Mouse (Mus musculus): Measurements from ENCODE around the gene Prnd. TPM values are rescaled to one million over a fixed set of nuclear protein-coding genes. Genes with fewer than 3 reads are reported as not detected.

Gene Prnd
- polyA plus RNA-seq, 1 experiment from 2014 or later, result 11.3 TPM

DNA sequence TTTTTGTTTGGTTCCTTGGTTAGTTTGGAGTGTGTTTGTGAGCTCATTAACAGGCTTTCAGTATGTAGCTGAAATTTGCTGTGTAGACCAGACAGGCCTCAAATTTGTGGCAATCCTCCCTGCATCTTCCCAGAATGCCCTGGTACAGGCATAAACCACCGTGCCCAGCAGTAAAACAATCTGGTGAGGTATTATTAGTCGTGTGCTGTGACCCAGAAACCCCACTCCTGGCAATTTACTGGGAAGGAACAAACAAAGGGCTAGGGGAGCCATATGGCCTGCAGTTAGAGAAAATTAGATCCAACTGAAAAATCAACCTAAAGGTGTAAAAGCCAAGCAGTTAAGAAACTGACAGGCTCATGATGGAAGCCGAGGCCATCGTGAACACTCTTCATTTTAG, 39.3 kb upstream of the Prnd start:
- Histone ChIP-seq H3K4me3 (peak overlapping the region; percentile 88), H3K27me3 (no peaks in the 10 kb centered on the region), H3K27ac (replicated peaks) (peak overlapping the region; percentile 98; the same call in 1 of the 2 replicates), H3K4me1 (replicated peaks) (peaks cover 32% of the 10 kb centered on the region), H3K9ac (peak overlapping the region; percentile 97), H3K4me2 (peak overlapping the region; percentile 63), H3K9me3 (no peaks in the 10 kb centered on the region), H3K36me3 (peaks cover 10% of the 10 kb centered on the region)
- no peak for ATAC-seq (ENCODE audit: low FRiP score, low read depth)
- WGBS, result 25% methylated on average over 4 of the region's 4 CpGs

GRCm38 (mm10) chr2:131912526-131913258, 38.0 kb upstream of the Prnd start:
- H3K36me3 ChIP-seq, result peaks cover 19% of the 10 kb centered on the region
- peak overlapping the region; percentile 63 for H3K4me2 ChIP-seq
- no peak overlapping the region for H3K27ac ChIP-seq (replicated peaks)
- no peaks in the 10 kb centered on the region for H3K9me3 ChIP-seq
- no peak for ATAC-seq (ENCODE audit: low FRiP score, low read depth)
- 83% methylated on average over 8 of the region's 8 CpGs for WGBS
- H3K9ac ChIP-seq, result no peak overlapping the region
- no peak overlapping the region for H3K4me3 ChIP-seq
- H3K4me1 ChIP-seq (replicated peaks), result peaks cover 32% of the 10 kb centered on the region
- no peaks in the 10 kb centered on the region for H3K27me3 ChIP-seq

GRCm38 (mm10) chr2:131932275-131932902, 18.3 kb upstream of the Prnd start:
- H3K36me3 ChIP-seq, result peaks cover 14% of the 10 kb centered on the region
- H3K9me3 ChIP-seq, result no peaks in the 10 kb centered on the region
- H3K4me1 ChIP-seq (replicated peaks), result peaks cover 15% of the 10 kb centered on the region
- no peak overlapping the region for H3K9ac ChIP-seq
- H3K27ac ChIP-seq (replicated peaks), result no peak overlapping the region
- WGBS, result 74% methylated on average over 7 of the region's 7 CpGs
- no peak overlapping the region for H3K4me2 ChIP-seq
- no peak for ATAC-seq (ENCODE audit: low FRiP score, low read depth)
- H3K4me3 ChIP-seq, result no peak overlapping the region
- H3K27me3 ChIP-seq, result no peaks in the 10 kb centered on the region

- no peak overlapping the region; the same call in 1 of the 2 replicates for H3K27ac ChIP-seq (replicated peaks)
- H3K9me3 ChIP-seq, result no peaks in the 10 kb centered on the region
- H3K4me2 ChIP-seq, result no peak overlapping the region
- H3K36me3 ChIP-seq, result peaks cover 19% of the 10 kb centered on the region
- ATAC-seq (ENCODE audit: low FRiP score, low read depth), result no peak
- no peak overlapping the region for H3K9ac ChIP-seq
- no peaks in the 10 kb centered on the region for H3K27me3 ChIP-seq
- peaks cover 15% of the 10 kb centered on the region for H3K4me1 ChIP-seq (replicated peaks)
- no peak overlapping the region for H3K4me3 ChIP-seq
- 46% methylated on average over 6 of the region's 6 CpGs for WGBS
Measured at GRCm38 (mm10) chr2:131933013-131933412, 17.6 kb upstream of the Prnd start.

DNA sequence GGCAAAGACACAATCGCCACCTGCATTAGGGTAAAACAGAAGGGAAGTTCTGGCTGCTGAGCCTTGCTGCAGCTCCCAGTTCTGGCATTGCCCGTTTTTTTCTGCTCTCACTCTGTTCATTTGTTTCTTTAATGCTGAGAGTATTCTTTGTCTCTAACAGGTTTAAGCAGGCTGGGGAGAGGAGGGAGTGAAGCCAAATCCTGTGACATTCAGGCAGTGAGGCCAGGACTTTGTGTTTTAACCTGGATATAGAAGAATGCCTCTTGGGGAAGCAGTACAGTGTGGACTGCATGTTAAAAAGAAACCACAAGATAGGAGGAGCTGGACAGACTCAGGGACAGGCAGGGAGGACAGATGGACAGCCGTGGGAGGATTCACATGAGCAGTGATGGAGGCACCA, 17.1 kb upstream of the Prnd start:
- no peak overlapping the region; the same call in 1 of the 2 replicates for H3K27ac ChIP-seq (replicated peaks)
- peaks cover 15% of the 10 kb centered on the region for H3K4me1 ChIP-seq (replicated peaks)
- H3K9ac ChIP-seq, result no peak overlapping the region
- H3K9me3 ChIP-seq, result no peaks in the 10 kb centered on the region
- ATAC-seq (ENCODE audit: low FRiP score, low read depth), result peak; percentile 40; the same call in 1 of the 2 replicates
- no peak overlapping the region for H3K4me2 ChIP-seq
- H3K4me3 ChIP-seq, result no peak overlapping the region
- 67% methylated on average over 3 of the region's 3 CpGs for WGBS
- no peaks in the 10 kb centered on the region for H3K27me3 ChIP-seq
- peaks cover 19% of the 10 kb centered on the region for H3K36me3 ChIP-seq

GRCm38 (mm10) chr2:131934243-131934642, 16.4 kb upstream of the Prnd start:
- 92% methylated on average over 2 of the region's 2 CpGs for WGBS
- no peak for ATAC-seq (ENCODE audit: low FRiP score, low read depth)
- Histone ChIP-seq H3K9me3 (no peaks in the 10 kb centered on the region), H3K4me3 (no peak overlapping the region), H3K27me3 (no peaks in the 10 kb centered on the region), H3K4me2 (no peak overlapping the region), H3K27ac (replicated peaks) (no peak overlapping the region), H3K36me3 (peaks cover 19% of the 10 kb centered on the region), H3K9ac (no peak overlapping the region), H3K4me1 (replicated peaks) (peaks cover 15% of the 10 kb centered on the region)

- no peak overlapping the region for H3K9ac ChIP-seq
- H3K4me2 ChIP-seq, result no peak overlapping the region
- 84% methylated on average over 10 of the region's 10 CpGs for WGBS
- H3K4me3 ChIP-seq, result no peak overlapping the region
- peaks cover 15% of the 10 kb centered on the region for H3K4me1 ChIP-seq (replicated peaks)
- H3K27me3 ChIP-seq, result no peaks in the 10 kb centered on the region
- H3K27ac ChIP-seq (replicated peaks), result no peak overlapping the region
- no peak for ATAC-seq (ENCODE audit: low FRiP score, low read depth)
- peaks cover 19% of the 10 kb centered on the region for H3K36me3 ChIP-seq
- H3K9me3 ChIP-seq, result no peaks in the 10 kb centered on the region
Measured at GRCm38 (mm10) chr2:131935390-131936105, 15.1 kb upstream of the Prnd start.

- ATAC-seq (ENCODE audit: low FRiP score, low read depth), result no peak
- Histone ChIP-seq H3K27ac (replicated peaks) (no peak overlapping the region), H3K27me3 (no peaks in the 10 kb centered on the region), H3K9me3 (no peaks in the 10 kb centered on the region), H3K36me3 (peaks cover 16% of the 10 kb centered on the region), H3K4me3 (no peak overlapping the region), H3K4me1 (replicated peaks) (peaks cover 15% of the 10 kb centered on the region), H3K9ac (no peak overlapping the region), H3K4me2 (no peak overlapping the region)
- WGBS, result 96% methylated on average over 10 of the region's 10 CpGs
Measured at GRCm38 (mm10) chr2:131936410-131936809, 14.3 kb upstream of the Prnd start.

DNA sequence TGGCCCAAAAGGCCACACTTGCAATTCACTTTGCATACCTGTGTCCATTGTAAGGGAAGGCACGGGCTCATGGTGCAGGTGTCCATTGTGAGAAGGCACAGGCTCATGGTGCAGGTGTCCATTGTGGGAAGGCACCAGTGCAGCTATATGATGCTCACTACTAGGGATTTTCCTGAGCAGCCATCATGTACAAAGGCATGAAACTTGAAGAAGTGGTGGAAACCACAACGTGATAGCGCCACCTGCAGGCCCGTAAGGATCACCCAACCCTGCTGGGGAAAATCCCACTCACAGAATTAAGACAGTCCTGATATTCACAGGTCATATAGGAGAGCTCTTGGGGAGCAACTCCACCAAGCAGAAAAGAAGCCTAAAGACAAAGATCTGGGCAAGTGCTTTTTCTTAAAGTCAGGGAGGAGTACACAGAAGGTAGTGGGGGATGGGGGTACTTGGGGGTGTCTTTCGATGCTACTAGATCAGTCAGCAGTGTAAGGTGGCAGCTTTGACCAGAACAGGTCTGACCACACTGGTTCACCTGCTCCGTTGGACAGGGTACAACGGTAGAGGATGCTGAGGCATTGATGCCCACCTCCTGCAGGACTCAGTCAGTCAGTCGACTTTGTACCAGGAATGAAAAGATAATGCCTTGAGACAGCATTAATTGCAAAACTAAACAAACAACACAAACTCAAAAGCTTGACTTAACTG, 11.1 kb upstream of the Prnd start:
- Histone ChIP-seq H3K9ac (no peak overlapping the region), H3K27me3 (no peaks in the 10 kb centered on the region), H3K27ac (replicated peaks) (no peak overlapping the region), H3K4me2 (no peak overlapping the region), H3K4me3 (no peak overlapping the region), H3K9me3 (no peaks in the 10 kb centered on the region), H3K36me3 (peaks cover 16% of the 10 kb centered on the region), H3K4me1 (replicated peaks) (no peaks in the 10 kb centered on the region)
- 43% methylated on average over 8 of the region's 8 CpGs for WGBS
- ATAC-seq (ENCODE audit: low FRiP score, low read depth), result peak; percentile 55; the same call in 1 of the 2 replicates

DNA sequence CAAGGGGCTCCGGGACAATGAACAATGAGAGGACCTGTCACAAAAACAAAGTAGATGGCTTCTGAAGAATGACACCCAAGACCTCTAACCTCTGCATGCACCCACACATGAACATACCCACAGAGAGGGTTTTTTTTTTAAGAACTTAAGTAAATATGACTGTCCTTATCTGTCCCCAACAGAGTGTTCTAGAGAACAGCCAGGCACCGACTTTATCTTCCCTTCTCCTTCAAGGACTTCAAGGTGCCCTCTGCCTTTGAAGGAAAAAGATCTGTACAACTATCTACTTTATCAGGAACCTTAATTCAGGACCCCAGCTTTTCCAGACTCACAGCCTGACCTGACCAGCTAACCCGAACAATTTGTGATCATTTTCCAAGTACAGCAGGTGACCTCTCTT, 10.2 kb upstream of the Prnd start:
- Histone ChIP-seq H3K4me1 (replicated peaks) (no peaks in the 10 kb centered on the region), H3K36me3 (peaks cover 16% of the 10 kb centered on the region), H3K9me3 (no peaks in the 10 kb centered on the region), H3K4me3 (no peak overlapping the region), H3K4me2 (no peak overlapping the region), H3K27me3 (no peaks in the 10 kb centered on the region), H3K27ac (replicated peaks) (no peak overlapping the region), H3K9ac (no peak overlapping the region)
- WGBS, result 79% methylated on average over 3 of the region's 3 CpGs
- ATAC-seq (ENCODE audit: low FRiP score, low read depth), result no peak

- no peaks in the 10 kb centered on the region for H3K9me3 ChIP-seq
- WGBS, result 85% methylated on average over 6 of the region's 6 CpGs
- no peaks in the 10 kb centered on the region for H3K27me3 ChIP-seq
- ATAC-seq (ENCODE audit: low FRiP score, low read depth), result no peak
- no peaks in the 10 kb centered on the region for H3K4me1 ChIP-seq (replicated peaks)
- H3K4me2 ChIP-seq, result no peak overlapping the region
- H3K9ac ChIP-seq, result no peak overlapping the region
- no peak overlapping the region for H3K4me3 ChIP-seq
- H3K36me3 ChIP-seq, result peaks cover 13% of the 10 kb centered on the region
- no peak overlapping the region for H3K27ac ChIP-seq (replicated peaks)
Measured at GRCm38 (mm10) chr2:131941501-131941900, 9.2 kb upstream of the Prnd start.

DNA sequence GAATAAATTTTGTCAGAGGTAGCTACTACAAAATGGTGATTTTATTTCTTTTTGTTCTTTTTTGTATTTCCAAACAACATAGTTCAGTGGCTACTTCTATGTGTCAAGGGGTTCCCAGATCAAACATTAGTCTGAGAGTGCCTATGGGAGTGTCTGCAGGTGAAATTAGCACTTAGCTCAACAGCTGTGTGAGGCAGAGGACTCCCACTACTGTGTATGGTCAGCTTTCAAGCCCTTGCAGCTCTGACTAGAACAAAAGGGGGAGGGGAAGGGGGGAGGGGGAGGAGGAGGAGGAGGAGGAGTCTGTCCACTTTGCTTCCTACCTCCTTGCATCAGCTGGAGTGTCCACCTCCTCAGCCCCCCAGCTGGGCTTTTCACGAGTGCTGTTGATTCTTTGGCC, 6.3 kb upstream of the Prnd start:
- no peak for ATAC-seq (ENCODE audit: low FRiP score, low read depth)
- Histone ChIP-seq H3K27me3 (no peaks in the 10 kb centered on the region), H3K27ac (replicated peaks) (no peak overlapping the region), H3K4me1 (replicated peaks) (no peaks in the 10 kb centered on the region), H3K4me2 (no peak overlapping the region), H3K4me3 (no peak overlapping the region), H3K9me3 (no peaks in the 10 kb centered on the region), H3K9ac (no peak overlapping the region), H3K36me3 (no peaks in the 10 kb centered on the region)
- 9% methylated on average over 1 of the region's 1 CpGs for WGBS

Data from hindbrain, embryonic 15.5 days (tissue).